Mouse (Mus musculus) heart, embryonic 12.5 days (tissue): ENCODE measurements around the gene Tinf2. TPM values are rescaled to one million over a fixed set of nuclear protein-coding genes. Genes with fewer than 3 reads are reported as not detected.

ENCODE experiments used
- ATAC-seq: fragments of 200-750 bp; cut with Nextera tagmentation; 2 replicates; pipeline ENCODE4 v1.8.0; 2017; ENCODE audit warnings: moderate TSS enrichment, moderate library complexity; ENCODE audit not compliant: insufficient number of reproducible peaks, low FRiP score
- H3K27ac ChIP-seq: fragments of 300-500 bp; sonication (generic); 2 replicates; pipeline ENCODE4 v1.5.1; 2016; ENCODE audit warnings: mild to moderate bottlenecking, moderate library complexity; ENCODE audit not compliant: poor library complexity, severe bottlenecking
- H3K27me3 ChIP-seq: fragments of 300-500 bp; sonication (generic); replicated peaks from 2 replicates; pipeline ENCODE4 v1.6.1; 2016; ENCODE audit warnings: mild to moderate bottlenecking, moderate library complexity
- H3K36me3 ChIP-seq: fragments of 300-500 bp; sonication (generic); 2 replicates; pipeline ENCODE4 v1.6.1; 2016; ENCODE audit warnings: mild to moderate bottlenecking, moderate library complexity
- H3K4me1 ChIP-seq: fragments of 300-500 bp; sonication (generic); replicated peaks from 2 replicates; pipeline ENCODE4 v1.6.1; 2016; ENCODE audit warnings: mild to moderate bottlenecking
- H3K4me2 ChIP-seq: fragments of 300-500 bp; sonication (generic); 2 replicates; pipeline ENCODE4 v1.6.1; 2016; ENCODE audit warnings: mild to moderate bottlenecking, moderate library complexity
- H3K4me3 ChIP-seq: fragments of 300-500 bp; sonication (generic); 2 replicates; pipeline ENCODE4 v1.5.1; 2016; ENCODE audit warnings: mild to moderate bottlenecking
- H3K9ac ChIP-seq: fragments of 300-500 bp; sonication (generic); 2 replicates; pipeline ENCODE4 v1.6.1; 2016; ENCODE audit warnings: mild to moderate bottlenecking, moderate library complexity
- H3K9me3 ChIP-seq: fragments of 300-500 bp; sonication (generic); replicated peaks from 2 replicates; pipeline ENCODE4 v1.6.1; 2016; ENCODE audit warnings: mild to moderate bottlenecking, moderate library complexity
- WGBS: fragments of 180-500 bp; shearing (Covaris S2); methylation state at CpG from one replicate; pipeline ENCODE4 v1.1.7; 2016; 5-methylcytosine and 5-hydroxymethylcytosine counted together
- polyA plus RNA-seq: library from polyadenylated mRNA; unstranded; fragments of >200 nt; fragmentation: Nextera tagmentation; extraction: Ambion mirVana; gene quantifications from 2 replicates; pipeline ENCODE4 v1.2.1, GENCODE M21; 2016

Gene Tinf2
- polyA plus RNA-seq, 1 experiment from 2014 or later: 37.6 TPM

DNA sequence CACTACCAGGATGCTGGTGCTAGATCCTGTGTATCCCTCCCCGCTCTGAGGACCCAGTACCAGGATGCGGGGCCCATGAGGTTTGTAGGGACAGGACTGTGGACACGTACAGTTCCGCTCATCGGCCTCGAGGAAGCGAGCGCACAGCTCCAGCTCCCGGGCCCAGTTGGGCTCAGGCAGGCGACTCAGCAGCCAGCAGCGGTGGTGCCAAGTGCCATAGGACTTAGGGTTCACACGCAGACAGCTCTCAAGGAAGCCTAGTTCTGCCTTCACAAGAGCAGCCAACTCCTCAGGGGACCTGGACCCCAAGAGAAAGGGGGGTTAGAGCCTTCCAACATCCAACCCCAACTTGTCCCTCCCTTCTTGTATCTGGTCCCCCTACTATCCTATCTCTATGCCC is 39.0 kb upstream of the Tinf2 start:
- H3K27me3 ChIP-seq: no peaks in the 10 kb centered on the region
- H3K9ac ChIP-seq: no peak overlapping the region
- WGBS: 89% methylated on average over 12 of the region's 12 CpGs
- peaks cover 6% of the 10 kb centered on the region; the same call in 1 of the 2 replicates for H3K4me1 ChIP-seq
- no peak overlapping the region for H3K27ac ChIP-seq
- ATAC-seq: no peak
- H3K4me2 ChIP-seq: no peak overlapping the region
- no peak overlapping the region for H3K4me3 ChIP-seq
- H3K9me3 ChIP-seq: no peaks in the 10 kb centered on the region
- peaks cover 42% of the 10 kb centered on the region for H3K36me3 ChIP-seq

DNA sequence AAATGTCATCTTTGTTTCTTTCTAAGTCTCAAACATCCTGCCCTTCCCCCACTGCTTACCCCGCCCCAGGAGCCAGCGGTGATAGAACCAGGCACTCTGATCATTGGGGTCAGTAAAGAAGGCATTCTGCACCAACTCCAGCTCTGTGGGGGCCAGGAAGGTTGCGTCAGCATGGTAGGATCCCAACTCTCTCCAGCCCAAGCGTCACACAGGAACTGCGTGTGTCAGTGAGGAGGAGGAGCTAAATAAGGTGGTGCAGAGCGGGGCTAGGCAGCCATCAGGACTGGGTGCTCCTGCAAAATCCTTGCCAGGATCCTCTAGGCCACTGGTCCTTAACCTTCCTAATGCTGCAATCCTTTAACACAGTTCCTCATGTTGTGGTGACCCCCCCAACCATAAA is 38.1 kb upstream of the Tinf2 start:
- H3K9ac ChIP-seq: no peak overlapping the region
- WGBS: 82% methylated on average over 6 of the region's 6 CpGs
- H3K27me3 ChIP-seq: 0 out of 2 replicates have a peak, but pooled peaks cover 3% of the 10 kb centered on the region

DNA sequence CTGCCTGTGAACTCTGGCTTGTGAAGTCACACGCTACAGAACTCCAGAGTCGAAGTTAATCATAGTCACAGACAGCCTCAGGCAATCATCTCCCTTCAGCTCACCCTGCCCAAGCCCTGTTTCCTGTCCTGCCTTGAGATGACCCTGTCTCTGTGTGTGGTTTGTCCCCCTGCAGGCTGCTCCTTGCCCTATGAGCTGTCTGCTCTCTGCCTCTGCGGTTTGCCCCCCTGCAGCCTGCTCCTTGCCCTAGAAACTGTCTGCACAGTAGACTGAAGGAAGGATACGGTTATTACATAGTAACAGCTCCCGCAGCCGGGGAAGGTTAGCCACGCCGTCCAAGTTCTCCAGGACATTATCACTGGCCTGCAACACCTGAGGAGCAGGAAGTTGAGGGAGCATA is 35.3 kb upstream of the Tinf2 start:
- H3K4me3 ChIP-seq: no peak overlapping the region
- H3K4me2 ChIP-seq: no peak overlapping the region
- H3K4me1 ChIP-seq: peaks cover 10% of the 10 kb centered on the region; the same call in 1 of the 2 replicates
- H3K36me3 ChIP-seq: peaks cover 42% of the 10 kb centered on the region
- no peaks in the 10 kb centered on the region for H3K9me3 ChIP-seq
- no peak for ATAC-seq
- H3K27me3 ChIP-seq: peaks cover 29% of the 10 kb centered on the region
- WGBS: 84% methylated on average over 8 of the region's 8 CpGs
- H3K9ac ChIP-seq: no peak overlapping the region
- H3K27ac ChIP-seq: no peak overlapping the region

More for the DNA sequence above, 38.1 kb upstream of the Tinf2 start:
- Histone ChIP-seq H3K4me3 (no peak overlapping the region), H3K4me1 (peaks cover 4% of the 10 kb centered on the region; the same call in 1 of the 2 replicates), H3K36me3 (peaks cover 42% of the 10 kb centered on the region), H3K27ac (no peak overlapping the region), H3K4me2 (no peak overlapping the region), H3K9me3 (no peaks in the 10 kb centered on the region)
- no peak for ATAC-seq

- Histone ChIP-seq H3K9me3 (no peaks in the 10 kb centered on the region), H3K4me2 (no peak overlapping the region), H3K36me3 (peaks cover 42% of the 10 kb centered on the region), H3K4me1 (peaks cover 10% of the 10 kb centered on the region; the same call in 1 of the 2 replicates), H3K27ac (no peak overlapping the region), H3K4me3 (no peak overlapping the region), H3K27me3 (peaks cover 35% of the 10 kb centered on the region), H3K9ac (no peak overlapping the region)
- WGBS: 95% methylated on average over 6 of the region's 6 CpGs
- ATAC-seq: no peak
Measured at GRCm38 (mm10) chr14:55716271-55716670, 34.7 kb upstream of the Tinf2 start.

DNA sequence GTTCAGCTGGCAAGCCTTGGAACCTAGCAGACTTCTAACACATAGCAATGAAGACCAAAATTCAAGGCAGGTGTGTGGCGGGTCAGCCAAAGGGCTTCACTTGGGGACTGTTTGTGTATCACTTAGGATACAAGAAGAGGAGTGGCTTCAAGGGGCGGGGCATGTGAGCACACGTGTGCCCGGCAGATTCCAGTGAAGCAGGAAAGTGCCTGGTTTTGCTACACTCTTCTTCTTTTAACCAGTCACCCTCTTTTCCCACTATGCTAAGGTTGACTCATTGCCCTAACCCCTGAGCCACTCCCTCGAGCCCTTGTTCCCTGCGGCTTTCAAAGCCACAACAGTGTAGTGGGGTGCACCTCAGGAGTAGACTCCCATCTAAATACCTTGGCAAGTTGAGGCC is 33.3 kb upstream of the Tinf2 start:
- Histone ChIP-seq H3K4me2 (no peak overlapping the region), H3K4me1 (peaks cover 10% of the 10 kb centered on the region; the same call in 1 of the 2 replicates), H3K27me3 (peaks cover 44% of the 10 kb centered on the region), H3K9ac (no peak overlapping the region), H3K9me3 (no peaks in the 10 kb centered on the region), H3K4me3 (no peak overlapping the region), H3K27ac (no peak overlapping the region), H3K36me3 (peaks cover 37% of the 10 kb centered on the region)
- 37% methylated on average over 6 of the region's 6 CpGs for WGBS
- ATAC-seq: no peak

GRCm38 (mm10) chr14:55713729-55714122 is 32.1 kb upstream of the Tinf2 start, which contains the start of gene Tgm1:
Tgm1 (minus strand) TSS chr14:55713926.
- peaks cover 10% of the 10 kb centered on the region; the same call in 1 of the 2 replicates for H3K4me1 ChIP-seq
- peaks cover 26% of the 10 kb centered on the region for H3K36me3 ChIP-seq
- WGBS: 14% methylated on average over 4 of the region's 4 CpGs
- H3K27me3 ChIP-seq: peaks cover 44% of the 10 kb centered on the region
- peak within 1 kb of the TSS; percentile 24 for H3K4me3 ChIP-seq
- no peaks in the 10 kb centered on the region for H3K9me3 ChIP-seq
- H3K4me2 ChIP-seq: peak within 1 kb of the TSS; percentile 60
- H3K9ac ChIP-seq: no peak within 1 kb of the TSS
- H3K27ac ChIP-seq: no peak within 1 kb of the TSS
- ATAC-seq: no peak

DNA sequence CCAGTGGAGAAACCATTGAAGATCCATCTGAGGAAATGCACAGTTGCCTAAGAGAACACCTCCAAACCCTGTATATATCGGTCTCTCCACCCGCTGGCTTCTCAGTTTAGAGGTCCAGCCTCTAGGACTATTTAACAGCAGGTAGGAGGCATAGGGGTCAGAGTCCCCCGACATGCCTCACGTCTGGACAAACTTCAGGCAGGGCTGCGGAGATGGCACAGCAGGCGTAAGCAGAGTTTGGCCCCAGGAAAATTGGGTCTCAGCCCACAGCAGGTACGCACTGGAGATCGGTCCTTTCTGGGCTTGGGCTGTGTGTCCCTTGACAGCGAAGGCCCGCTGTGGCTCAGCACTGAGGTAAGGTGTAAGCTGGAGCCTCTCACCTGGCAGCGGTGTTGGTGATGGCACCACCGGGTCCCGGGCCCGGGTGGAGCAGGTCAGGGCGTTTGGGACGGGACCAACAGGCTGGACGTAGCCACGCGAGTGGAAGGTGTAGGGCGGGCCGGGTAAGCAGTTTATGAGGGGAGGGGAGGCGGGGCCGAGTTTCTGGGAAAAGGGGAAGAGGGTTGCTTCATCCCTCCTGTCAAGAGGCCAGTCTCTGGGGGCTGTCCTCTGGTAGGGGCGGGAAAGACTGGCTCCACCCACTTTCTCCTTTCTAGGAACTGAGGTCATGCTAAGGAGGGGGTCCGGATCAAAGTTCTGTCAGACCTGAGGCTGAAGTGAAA is 31.5 kb upstream of the Tinf2 start:
- H3K9me3 ChIP-seq: no peaks in the 10 kb centered on the region
- 13% methylated on average over 25 of the region's 25 CpGs for WGBS
- no peak overlapping the region for H3K9ac ChIP-seq
- H3K27me3 ChIP-seq: peaks cover 44% of the 10 kb centered on the region
- peak overlapping the region; percentile 60 for H3K4me2 ChIP-seq
- peak overlapping the region; percentile 24 for H3K4me3 ChIP-seq
- H3K36me3 ChIP-seq: peaks cover 20% of the 10 kb centered on the region
- peaks cover 10% of the 10 kb centered on the region; the same call in 1 of the 2 replicates for H3K4me1 ChIP-seq
- H3K27ac ChIP-seq: no peak overlapping the region
- ATAC-seq: peak; percentile 33; the same call in 1 of the 2 replicates

- Histone ChIP-seq H3K4me3 (no peak overlapping the region), H3K27ac (no peak overlapping the region), H3K9me3 (no peaks in the 10 kb centered on the region), H3K4me2 (no peak overlapping the region), H3K4me1 (peaks cover 10% of the 10 kb centered on the region; the same call in 1 of the 2 replicates), H3K36me3 (peaks cover 8% of the 10 kb centered on the region; the same call in 1 of the 2 replicates), H3K9ac (no peak overlapping the region), H3K27me3 (peaks cover 44% of the 10 kb centered on the region)
- 70% methylated on average over 7 of the region's 7 CpGs for WGBS
- no peak for ATAC-seq
Measured at GRCm38 (mm10) chr14:55711786-55712185, 30.2 kb upstream of the Tinf2 start.

GRCm38 (mm10) chr14:55709509-55709908 is 27.9 kb upstream of the Tinf2 start:
- Histone ChIP-seq H3K9ac (no peak overlapping the region), H3K36me3 (no peaks in the 10 kb centered on the region), H3K9me3 (no peaks in the 10 kb centered on the region), H3K27ac (no peak overlapping the region), H3K4me3 (no peak overlapping the region), H3K4me2 (no peak overlapping the region), H3K4me1 (peaks cover 10% of the 10 kb centered on the region; the same call in 1 of the 2 replicates), H3K27me3 (peaks cover 38% of the 10 kb centered on the region)
- WGBS: 76% methylated on average over 4 of the region's 4 CpGs
- no peak for ATAC-seq

DNA sequence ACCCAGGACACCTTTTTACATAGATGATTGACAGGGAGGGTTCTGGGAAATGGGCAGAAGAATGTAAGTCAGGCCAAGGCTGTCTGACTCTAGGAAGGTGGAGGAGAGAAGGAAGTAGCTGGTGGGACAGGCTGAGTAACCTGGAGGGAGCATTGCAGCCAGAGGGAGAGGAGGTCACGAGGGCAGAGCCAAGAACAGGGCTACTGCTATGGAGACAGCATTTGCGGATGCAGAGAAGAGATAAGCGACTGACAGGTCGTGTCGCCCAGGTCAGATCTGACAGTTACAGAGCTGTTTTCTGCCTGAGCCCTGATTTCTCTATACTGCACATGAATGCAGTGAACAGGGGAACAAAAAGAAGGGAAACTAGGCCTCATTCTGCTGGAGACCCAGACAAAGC is 25.8 kb upstream of the Tinf2 start:
- no peak for ATAC-seq
- Histone ChIP-seq H3K36me3 (no peaks in the 10 kb centered on the region), H3K27me3 (peaks cover 23% of the 10 kb centered on the region), H3K9me3 (no peaks in the 10 kb centered on the region), H3K9ac (no peak overlapping the region), H3K27ac (no peak overlapping the region), H3K4me2 (no peak overlapping the region), H3K4me1 (no peaks in the 10 kb centered on the region), H3K4me3 (no peak overlapping the region)
- WGBS: 58% methylated on average over 5 of the region's 5 CpGs

GRCm38 (mm10) chr14:55706051-55706600 is 24.5 kb upstream of the Tinf2 start:
- 80% methylated on average over 8 of the region's 8 CpGs for WGBS
- ATAC-seq: no peak
- Histone ChIP-seq H3K4me3 (no peak overlapping the region), H3K4me1 (no peaks in the 10 kb centered on the region), H3K4me2 (no peak overlapping the region), H3K9me3 (no peaks in the 10 kb centered on the region), H3K27me3 (peaks cover 14% of the 10 kb centered on the region), H3K27ac (no peak overlapping the region), H3K36me3 (no peaks in the 10 kb centered on the region), H3K9ac (no peak overlapping the region)
